Mouse (Mus musculus): ENCODE results near the gene Prkd1. TPM values are rescaled to one million over a fixed set of nuclear protein-coding genes. Genes with fewer than 3 reads are reported as not detected.

The Prkd1 gene
- total RNA-seq, 1 experiment from 2014 or later: not detected

DNA sequence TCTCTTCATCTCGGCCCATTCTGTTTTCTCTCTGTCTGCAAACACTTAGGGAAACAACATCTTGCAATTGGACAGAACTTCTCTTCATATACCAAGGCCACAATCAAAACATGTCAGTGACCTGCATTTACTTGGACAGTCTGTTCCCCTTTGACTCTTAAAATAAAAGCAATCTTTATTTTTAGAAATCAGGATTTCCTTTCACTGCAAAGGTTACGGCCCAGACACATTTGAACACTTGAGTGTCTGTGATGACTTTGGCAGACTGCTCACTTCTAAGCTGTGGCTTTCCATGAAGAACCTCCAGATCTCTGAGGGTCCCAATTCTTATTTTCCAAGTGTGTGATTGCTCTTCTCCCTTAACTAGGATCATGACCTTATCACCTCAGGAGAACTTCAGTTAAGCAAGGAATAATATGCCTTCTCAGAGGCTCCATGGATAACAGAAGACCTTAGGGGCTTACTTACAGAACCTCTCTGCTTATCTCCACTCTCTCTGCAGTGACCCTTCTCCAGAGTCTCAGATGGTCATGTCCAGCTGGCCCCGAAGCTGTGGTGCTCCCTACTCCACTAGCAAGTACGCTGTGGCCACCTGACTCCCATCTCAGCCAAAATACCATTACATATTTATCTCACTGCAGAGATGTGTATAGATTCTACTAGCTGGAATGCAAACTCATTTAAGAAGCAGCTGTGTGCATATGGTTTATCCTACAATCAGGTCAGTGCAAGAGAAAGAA, 137.2 kb downstream of the Prkd1 start:
- no peak for ATAC-seq (replicated peaks in 1 of 2; ENCODE audit: insufficient read depth in 1 of 2, low FRiP score in 2 of 2, low TSS enrichment in 1 of 2, low read depth in 1 of 2, poor library complexity in 2 of 2, severe bottlenecking in 2 of 2)

DNA sequence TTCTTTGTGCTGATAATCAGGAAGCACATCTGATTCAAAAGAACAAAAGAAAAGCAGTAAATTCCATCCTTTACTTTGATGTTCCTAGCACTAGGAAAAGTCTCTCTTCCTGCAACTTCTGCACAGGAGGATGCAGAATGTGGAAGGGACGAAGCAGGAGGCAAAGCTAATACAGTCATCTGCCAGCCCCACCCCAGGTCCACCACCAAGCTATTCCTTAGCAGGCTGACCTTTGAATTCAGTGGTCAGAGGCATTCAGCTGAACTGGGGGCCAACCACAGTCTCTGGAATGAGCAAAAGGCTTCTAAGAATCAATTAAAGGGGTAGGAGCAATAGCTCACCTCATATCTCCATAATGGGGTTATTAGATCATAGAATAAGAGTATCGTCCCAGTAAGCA, 140.1 kb downstream of the Prkd1 start:
- no peak for ATAC-seq (replicated peaks in 1 of 2; ENCODE audit: insufficient read depth in 1 of 2, low FRiP score in 2 of 2, low TSS enrichment in 1 of 2, low read depth in 1 of 2, poor library complexity in 2 of 2, severe bottlenecking in 2 of 2)

- ATAC-seq (replicated peaks in 1 of 2; ENCODE audit: insufficient read depth in 1 of 2, low FRiP score in 2 of 2, low TSS enrichment in 1 of 2, low read depth in 1 of 2, poor library complexity in 2 of 2, severe bottlenecking in 2 of 2): no peak
These were observed 148.9 kb downstream of the Prkd1 start for GRCm38 (mm10) chr12:50499796-50500504.

DNA sequence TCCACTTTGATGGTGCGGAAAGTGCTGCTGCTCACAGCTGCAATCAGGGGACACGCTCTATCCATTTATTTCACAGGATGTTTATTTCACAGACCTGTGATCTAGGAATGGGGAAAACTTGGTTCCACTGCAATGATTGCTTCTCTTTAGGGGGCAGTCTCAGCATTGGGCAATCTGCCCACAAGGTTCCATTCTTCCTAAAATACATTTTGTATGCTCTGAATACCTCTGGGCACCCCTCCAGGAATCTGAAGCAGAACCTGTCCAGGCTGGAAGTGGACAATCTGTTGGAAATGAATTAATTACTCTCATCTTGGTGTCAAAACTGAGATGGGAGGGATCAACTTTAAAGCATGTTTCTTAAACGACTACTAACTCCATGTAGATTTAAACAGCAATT, 152.9 kb downstream of the Prkd1 start:
- ATAC-seq (replicated peaks in 1 of 2; ENCODE audit: insufficient read depth in 1 of 2, low FRiP score in 2 of 2, low TSS enrichment in 1 of 2, low read depth in 1 of 2, poor library complexity in 2 of 2, severe bottlenecking in 2 of 2): no peak

- ATAC-seq (replicated peaks in 1 of 2; ENCODE audit: insufficient read depth in 1 of 2, low FRiP score in 2 of 2, low TSS enrichment in 1 of 2, low read depth in 1 of 2, poor library complexity in 2 of 2, severe bottlenecking in 2 of 2): no peak
These were observed 169.1 kb downstream of the Prkd1 start for GRCm38 (mm10) chr12:50479784-50480183.

DNA sequence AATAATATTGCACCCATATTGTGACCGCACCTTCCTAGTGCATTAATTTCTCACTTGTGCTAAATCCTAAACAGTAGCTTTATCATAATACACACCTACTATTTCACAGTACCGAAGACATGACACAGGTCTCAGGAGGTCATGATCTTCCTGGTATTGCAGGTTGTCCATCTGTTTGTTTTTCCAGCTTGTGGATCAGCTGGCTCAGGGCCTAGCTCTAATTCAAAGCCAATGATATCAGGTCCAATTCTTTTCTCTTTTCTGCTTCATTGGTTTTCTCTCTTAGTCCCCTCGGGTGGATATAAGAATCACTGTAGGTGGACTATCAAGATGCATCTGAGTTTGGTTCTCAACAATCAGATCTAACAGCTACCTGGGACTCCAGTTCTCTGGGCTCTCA, 191.7 kb downstream of the Prkd1 start:
- ATAC-seq (replicated peaks in 1 of 2; ENCODE audit: insufficient read depth in 1 of 2, low FRiP score in 2 of 2, low TSS enrichment in 1 of 2, low read depth in 1 of 2, poor library complexity in 2 of 2, severe bottlenecking in 2 of 2): 0 out of 4 replicates have a peak, but pooled peaks of 1 of the 2 experiments have one; percentile 4

DNA sequence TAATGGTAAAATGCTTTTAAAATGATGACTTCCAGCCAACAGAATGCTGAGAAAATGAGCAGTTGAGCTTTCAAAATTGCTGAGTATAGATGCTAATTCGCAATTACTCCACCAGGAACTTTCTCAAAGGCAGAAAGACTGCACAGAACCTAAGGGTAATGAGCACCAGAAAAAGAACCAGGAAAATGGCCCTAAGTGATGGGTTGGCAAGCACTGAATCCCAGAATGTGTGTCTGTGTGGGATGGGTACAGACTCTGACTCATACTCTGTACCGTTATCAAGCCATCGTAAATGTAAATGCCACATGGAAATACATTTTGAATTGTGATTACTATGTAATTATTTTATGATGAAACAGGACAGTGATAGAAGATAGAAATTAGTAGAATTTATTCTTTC, 197.1 kb downstream of the Prkd1 start:
- ATAC-seq (replicated peaks in 1 of 2; ENCODE audit: insufficient read depth in 1 of 2, low FRiP score in 2 of 2, low TSS enrichment in 1 of 2, low read depth in 1 of 2, poor library complexity in 2 of 2, severe bottlenecking in 2 of 2): no peak

DNA sequence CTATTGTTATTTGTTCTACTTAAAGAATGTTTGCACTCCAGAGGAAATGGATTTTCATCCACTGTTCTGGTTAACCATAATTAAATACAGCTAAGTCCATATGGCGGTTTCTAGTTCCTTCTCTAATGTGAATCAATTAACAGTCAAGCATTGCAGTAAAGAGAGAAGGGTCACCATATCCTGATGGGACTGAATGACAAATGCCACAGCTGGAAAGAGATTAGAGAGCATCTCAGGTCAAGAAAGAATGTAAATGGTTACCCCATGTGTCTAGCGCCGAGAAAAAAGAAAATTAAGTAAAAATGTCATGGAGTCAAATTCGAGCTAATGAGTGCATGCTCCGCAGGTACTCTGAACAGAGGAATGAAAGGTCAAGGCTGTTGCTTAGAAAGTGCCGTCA, 212.2 kb downstream of the Prkd1 start:
- ATAC-seq (replicated peaks in 1 of 2; ENCODE audit: insufficient read depth in 1 of 2, low FRiP score in 2 of 2, low TSS enrichment in 1 of 2, low read depth in 1 of 2, poor library complexity in 2 of 2, severe bottlenecking in 2 of 2): no peak

GRCm38 (mm10) chr12:50430129-50430703, 218.7 kb downstream of the Prkd1 start:
- no peak for ATAC-seq (replicated peaks in 1 of 2; ENCODE audit: insufficient read depth in 1 of 2, low FRiP score in 2 of 2, low TSS enrichment in 1 of 2, low read depth in 1 of 2, poor library complexity in 2 of 2, severe bottlenecking in 2 of 2)

DNA sequence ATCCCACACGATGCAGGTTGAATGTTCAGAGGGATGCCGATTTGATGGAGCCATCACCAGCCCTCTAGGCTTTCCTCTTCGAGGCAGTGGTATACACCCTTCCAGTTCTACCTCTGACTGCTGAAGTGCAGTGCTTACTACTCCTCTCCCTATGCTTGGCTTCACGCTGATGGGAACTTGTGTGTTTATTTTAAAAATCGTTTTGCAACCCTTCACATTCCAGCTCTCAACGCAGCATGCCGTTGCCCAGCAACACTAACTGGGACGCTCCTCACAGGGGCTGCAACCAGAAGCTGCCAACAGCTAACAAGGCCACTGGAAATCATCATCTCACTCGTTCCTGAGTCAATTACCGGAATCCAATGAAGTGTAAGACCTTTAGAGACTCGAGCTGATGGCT, 296.5 kb downstream of the Prkd1 start:
- no peak for ATAC-seq (replicated peaks in 1 of 2; ENCODE audit: insufficient read depth in 1 of 2, low FRiP score in 2 of 2, low TSS enrichment in 1 of 2, low read depth in 1 of 2, poor library complexity in 2 of 2, severe bottlenecking in 2 of 2)

DNA sequence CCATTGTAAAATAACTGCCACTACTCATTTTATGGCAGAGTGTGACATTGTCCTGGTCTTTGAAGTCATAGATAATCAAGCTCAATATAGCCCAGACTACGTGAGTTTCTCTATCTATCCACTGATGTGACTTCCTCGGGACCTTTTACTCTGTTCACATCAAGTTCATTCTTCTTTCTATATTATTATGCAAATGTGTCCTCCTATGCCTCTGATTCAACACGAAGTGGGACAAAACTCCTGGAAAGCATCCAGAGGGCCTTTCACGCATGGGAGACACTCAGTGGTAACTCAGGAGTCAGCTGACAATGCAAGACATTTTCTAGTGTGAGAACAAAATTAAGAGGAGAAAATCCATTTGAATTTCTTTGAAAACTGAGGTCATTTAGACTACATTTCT, 315.7 kb downstream of the Prkd1 start:
- ATAC-seq (replicated peaks in 1 of 2; ENCODE audit: insufficient read depth in 1 of 2, low FRiP score in 2 of 2, low TSS enrichment in 1 of 2, low read depth in 1 of 2, poor library complexity in 2 of 2, severe bottlenecking in 2 of 2): no peak

DNA sequence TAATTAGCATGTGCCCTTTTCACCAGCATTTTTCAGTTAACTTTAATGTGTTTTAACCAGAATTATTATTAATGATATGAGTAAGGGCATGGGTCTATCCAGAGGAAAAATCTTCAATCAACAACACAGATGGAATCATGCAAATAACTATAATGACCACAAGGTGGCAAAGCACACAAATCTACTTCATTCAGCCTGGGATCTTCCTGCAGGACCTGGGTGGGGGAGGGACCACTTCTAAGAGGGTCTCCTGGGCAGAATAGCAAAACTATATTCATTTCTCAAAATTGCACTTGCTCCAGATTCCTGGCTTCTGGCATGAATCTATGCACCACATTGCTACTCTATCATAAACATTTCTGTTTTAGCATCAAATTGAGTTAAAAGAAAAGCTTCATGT, 334.3 kb downstream of the Prkd1 start:
- ATAC-seq (replicated peaks in 1 of 2; ENCODE audit: insufficient read depth in 1 of 2, low FRiP score in 2 of 2, low TSS enrichment in 1 of 2, low read depth in 1 of 2, poor library complexity in 2 of 2, severe bottlenecking in 2 of 2): no peak

DNA sequence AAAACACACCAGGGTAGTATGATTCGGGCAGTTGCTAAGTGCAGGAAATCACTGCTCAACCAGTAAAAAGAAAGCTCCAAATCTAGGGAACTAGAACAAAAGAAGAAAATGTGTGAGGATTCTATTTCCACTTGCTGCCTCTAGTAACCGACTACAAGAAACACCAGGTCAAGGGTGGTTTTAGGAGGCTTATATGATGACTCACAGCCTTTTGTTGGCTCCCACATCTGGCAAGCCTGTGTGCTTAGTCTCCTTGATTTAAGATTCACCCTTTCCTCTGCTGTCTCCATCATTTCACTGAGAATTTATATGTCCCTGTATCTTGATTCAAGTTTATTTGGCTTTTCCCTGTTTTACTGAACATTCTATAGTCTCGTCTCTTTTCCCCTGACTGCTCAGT, 339.6 kb downstream of the Prkd1 start:
- ATAC-seq (replicated peaks in 1 of 2; ENCODE audit: insufficient read depth in 1 of 2, low FRiP score in 2 of 2, low TSS enrichment in 1 of 2, low read depth in 1 of 2, poor library complexity in 2 of 2, severe bottlenecking in 2 of 2): no peak

DNA sequence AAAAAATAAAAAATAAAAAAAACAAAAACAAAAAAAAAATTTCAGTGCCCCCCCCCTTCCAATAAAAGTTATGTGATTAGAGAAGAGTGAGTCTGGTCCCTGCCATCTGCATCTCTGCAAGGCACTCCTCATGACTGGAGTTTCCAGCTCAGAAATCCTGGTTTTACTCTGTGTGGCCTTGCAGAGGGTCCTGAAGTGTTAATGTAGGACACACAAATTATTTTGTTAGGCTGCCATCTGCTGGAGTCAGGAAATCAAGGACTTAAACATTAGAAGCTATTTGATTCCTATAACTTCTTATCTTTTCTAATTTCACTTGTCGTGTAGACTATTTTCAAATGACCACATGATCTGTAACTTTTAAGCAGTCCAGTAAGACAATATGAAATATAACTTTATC, 347.6 kb downstream of the Prkd1 start:
- no peak for ATAC-seq (replicated peaks in 1 of 2; ENCODE audit: insufficient read depth in 1 of 2, low FRiP score in 2 of 2, low TSS enrichment in 1 of 2, low read depth in 1 of 2, poor library complexity in 2 of 2, severe bottlenecking in 2 of 2)

- ATAC-seq (replicated peaks in 1 of 2; ENCODE audit: insufficient read depth in 1 of 2, low FRiP score in 2 of 2, low TSS enrichment in 1 of 2, low read depth in 1 of 2, poor library complexity in 2 of 2, severe bottlenecking in 2 of 2): no peak
These were observed 352.8 kb downstream of the Prkd1 start for GRCm38 (mm10) chr12:50296067-50296466.

GRCm38 (mm10) chr12:50295549-50295948, 353.3 kb downstream of the Prkd1 start:
- ATAC-seq (replicated peaks in 1 of 2; ENCODE audit: insufficient read depth in 1 of 2, low FRiP score in 2 of 2, low TSS enrichment in 1 of 2, low read depth in 1 of 2, poor library complexity in 2 of 2, severe bottlenecking in 2 of 2): no peak

- ATAC-seq (replicated peaks in 1 of 2; ENCODE audit: insufficient read depth in 1 of 2, low FRiP score in 2 of 2, low TSS enrichment in 1 of 2, low read depth in 1 of 2, poor library complexity in 2 of 2, severe bottlenecking in 2 of 2): peak in 1 of 2 experiments; percentile 62; a peak in 1 of 4 replicates
These were observed 356.1 kb downstream of the Prkd1 start for GRCm38 (mm10) chr12:50292834-50293233.

All from hematopoietic stem cell, adult 5-6 weeks (primary cell).